Mouse (Mus musculus) embryo, embryonic 10.5 days (tissue): ENCODE data around the gene Timmdc1.

Experiments
- DNase-seq: peaks from one replicate; pipeline ENCODE4 v3.0.0-alpha.2; 2015; ENCODE audit warnings: low spot score

Gene Timmdc1

GRCm38 (mm10) chr16:38522129-38523084 lies at the start of gene Timmdc1:
Gene Timmdc1 (minus strand): TSS chr16:38522663.
- peak; percentile 98 for DNase-seq

GRCm38 (mm10) chr16:38571481-38571880 lies 49.0 kb upstream of the Timmdc1 start:
- DNase-seq, result no peak

GRCm38 (mm10) chr16:38568192-38568591 lies 45.7 kb upstream of the Timmdc1 start:
- no peak for DNase-seq

- no peak for DNase-seq
These were observed 41.1 kb upstream of the Timmdc1 start for GRCm38 (mm10) chr16:38563516-38563915.

- DNase-seq, result no peak
These were observed 40.5 kb upstream of the Timmdc1 start for GRCm38 (mm10) chr16:38562968-38563327.

GRCm38 (mm10) chr16:38562131-38562967 lies 39.9 kb upstream of the Timmdc1 start:
- DNase-seq, result peak; percentile 96

- no peak for DNase-seq
These were observed 35.8 kb upstream of the Timmdc1 start, which contains the start of gene Tmem39a for GRCm38 (mm10) chr16:38558221-38558748. Gene Tmem39a (plus strand): TSS chr16:38558698.

GRCm38 (mm10) chr16:38555988-38556387 lies 33.5 kb upstream of the Timmdc1 start:
- no peak for DNase-seq

- peak; percentile 85 for DNase-seq
These were observed 27.3 kb upstream of the Timmdc1 start, which contains the start of gene Poglut1 for GRCm38 (mm10) chr16:38549479-38550396. Gene Poglut1 (minus strand): TSS chr16:38550258.

GRCm38 (mm10) chr16:38548000-38548399 lies 25.5 kb upstream of the Timmdc1 start:
- no peak for DNase-seq

GRCm38 (mm10) chr16:38538716-38539380 lies 16.4 kb upstream of the Timmdc1 start:
- no peak for DNase-seq

GRCm38 (mm10) chr16:38536544-38537146 lies 14.2 kb upstream of the Timmdc1 start:
- DNase-seq, result peak; percentile 83

GRCm38 (mm10) chr16:38526264-38526663 lies 3.8 kb upstream of the Timmdc1 start:
- DNase-seq, result no peak

- peak; percentile 6 for DNase-seq
These were observed 1.1 kb downstream of the Timmdc1 start for GRCm38 (mm10) chr16:38521211-38521987.

GRCm38 (mm10) chr16:38519140-38519539 lies 3.3 kb downstream of the Timmdc1 start:
- no peak for DNase-seq

- DNase-seq, result no peak
These were observed 11.6 kb downstream of the Timmdc1 start for GRCm38 (mm10) chr16:38510846-38511245.

- DNase-seq, result peak; percentile 84
These were observed 16.3 kb downstream of the Timmdc1 start for GRCm38 (mm10) chr16:38506041-38506634.

GRCm38 (mm10) chr16:38503528-38503927 lies 18.9 kb downstream of the Timmdc1 start:
- DNase-seq, result no peak

GRCm38 (mm10) chr16:38502469-38502868 lies 20.0 kb downstream of the Timmdc1 start:
- DNase-seq, result no peak
